Mouse (Mus musculus): Measurements from ENCODE around the gene Dapp1.

DNA sequence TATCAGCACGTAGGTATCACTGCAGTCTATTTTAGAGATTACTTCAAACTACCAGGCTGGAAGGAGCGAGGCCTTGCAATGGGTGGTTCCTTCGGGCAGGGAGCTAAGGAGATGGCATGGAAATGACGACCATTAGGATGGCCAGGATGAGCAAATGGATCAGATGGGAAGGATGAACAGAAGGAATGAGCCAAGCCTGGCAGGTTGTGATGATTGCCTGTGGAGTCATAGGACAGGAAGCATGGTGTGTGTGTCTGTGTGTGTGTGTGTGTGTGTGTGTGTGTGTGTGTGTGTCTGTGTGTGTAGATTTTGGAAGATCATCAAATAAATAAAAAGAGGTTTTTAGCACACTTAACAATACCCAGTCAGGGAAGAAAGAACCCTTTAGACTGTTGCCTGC is 41.3 kb upstream of the Dapp1 start:
- TF ChIP-seq CTCF (IDR thresholded peaks at IDR 0.05): no peak
- TF ChIP-seq POLR2A (IDR thresholded peaks at IDR 0.05; ENCODE audit: insufficient read depth, low read depth, low read length): no peak
